Mouse (Mus musculus): ENCODE data around the gene Gm21094.
"Not testable (repeated sequence)": the region's sequence is repeated elsewhere in the genome, so short reads cannot be mapped to it uniquely, and the experiment has no call there.

The Gm21094 gene

GRCm38 (mm10) chrY:32620343-32620742 is at the start of gene Gm21094:
Gene Gm21094 (minus strand): TSS chrY:32620443.
- not testable (repeated sequence) for DNase-seq (ENCODE audit: low spot score)
